Mouse (Mus musculus) embryonic facial prominence, embryonic 11.5 days (tissue): ENCODE results near the gene Kctd20. TPM values are rescaled to one million over a fixed set of nuclear protein-coding genes. Genes with fewer than 3 reads are reported as not detected.
A peak's percentile ranks its signal among the peaks of the same experiment; 100 is the strongest.

Experiments
- ATAC-seq: fragments of 200-750 bp; cut with Nextera tagmentation; replicated peaks from 2 replicates; pipeline ENCODE4 v1.8.0; 2017; ENCODE audit warnings: low read depth; ENCODE audit not compliant: insufficient number of reproducible peaks, low FRiP score, low TSS enrichment
- DNase-seq: peaks from one replicate; pipeline ENCODE4 v3.0.0-alpha.2; 2015; ENCODE audit warnings: low spot score
- H3K27ac ChIP-seq: fragments of 300-500 bp; sonication (generic); replicated peaks from 2 replicates; pipeline ENCODE4 v1.5.1; 2014; ENCODE audit warnings: mild to moderate bottlenecking, low read depth, low read length, control low read depth
- H3K27me3 ChIP-seq: fragments of 300-500 bp; sonication (generic); 2 replicates; pipeline ENCODE4 v1.6.1; 2014; ENCODE audit warnings: mild to moderate bottlenecking, low read length, moderate library complexity, mixed read lengths; ENCODE audit not compliant: control insufficient read depth, insufficient read depth
- H3K36me3 ChIP-seq: fragments of 300-500 bp; sonication (generic); replicated peaks from 2 replicates; pipeline ENCODE4 v1.6.1; 2014; ENCODE audit warnings: low read depth, mild to moderate bottlenecking, low read length, moderate library complexity, mixed read lengths; ENCODE audit not compliant: control insufficient read depth, insufficient read depth
- H3K4me1 ChIP-seq: fragments of 300-500 bp; sonication (generic); 2 replicates; pipeline ENCODE4 v1.6.1; 2014; ENCODE audit warnings: low read length, mixed read lengths; ENCODE audit not compliant: control insufficient read depth, insufficient read depth
- H3K4me2 ChIP-seq: fragments of 300-500 bp; sonication (generic); 2 replicates; pipeline ENCODE4 v1.6.1; 2014; ENCODE audit warnings: low read depth, mild to moderate bottlenecking, control low read depth, low read length, moderate library complexity
- H3K4me3 ChIP-seq: fragments of 300-500 bp; sonication (generic); 2 replicates; pipeline ENCODE4 v1.5.1; 2014; ENCODE audit warnings: low read depth, low read length, control low read depth
- H3K9ac ChIP-seq: fragments of 300-500 bp; sonication (generic); replicated peaks from 2 replicates; pipeline ENCODE4 v1.6.1; 2014; ENCODE audit warnings: mild to moderate bottlenecking, control low read depth, low read length
- H3K9me3 ChIP-seq: fragments of 300-500 bp; sonication (generic); replicated peaks from 2 replicates; pipeline ENCODE4 v1.6.1; 2016; ENCODE audit warnings: mild to moderate bottlenecking, low read length, inconsistent platforms, mixed read lengths; ENCODE audit not compliant: control insufficient read depth
- WGBS: fragments of 180-500 bp; shearing (Covaris S2); extraction: QIAGEN DNeasy Blood & Tissue Kit; methylation state at CpG from one replicate; pipeline ENCODE4 v1.1.7; 2014; 5-methylcytosine and 5-hydroxymethylcytosine counted together
- polyA plus RNA-seq: library from polyadenylated mRNA; unstranded; fragments of >200 nt; fragmentation: Nextera tagmentation; extraction: Ambion mirVana; gene quantifications from 2 replicates; pipeline ENCODE4 v1.2.1, GENCODE M21; 2014

The Kctd20 gene
- polyA plus RNA-seq, 1 experiment from 2014 or later = 109 TPM

- ATAC-seq = no peak
- Histone ChIP-seq H3K27ac (no peak overlapping the region), H3K9ac (no peak overlapping the region), H3K4me3 (no peak overlapping the region), H3K4me1 (no peaks in the 10 kb centered on the region; the same call in 1 of the 2 replicates), H3K9me3 (no peaks in the 10 kb centered on the region), H3K36me3 (no peaks in the 10 kb centered on the region), H3K27me3 (no peaks in the 10 kb centered on the region), H3K4me2 (no peak overlapping the region)
- no peak for DNase-seq
- 91% methylated on average over 9 of the region's 9 CpGs for WGBS
Observed at GRCm38 (mm10) chr17:28928004-28928403, 23.7 kb upstream of the Kctd20 start.

- Histone ChIP-seq H3K36me3 (no peaks in the 10 kb centered on the region), H3K9ac (no peak overlapping the region), H3K4me1 (no peaks in the 10 kb centered on the region; the same call in 1 of the 2 replicates), H3K4me2 (no peak overlapping the region), H3K4me3 (no peak overlapping the region), H3K27me3 (no peaks in the 10 kb centered on the region), H3K9me3 (no peaks in the 10 kb centered on the region), H3K27ac (no peak overlapping the region)
- 89% methylated on average over 4 of the region's 4 CpGs for WGBS
- ATAC-seq = no peak
- DNase-seq = no peak
Observed at GRCm38 (mm10) chr17:28929369-28929768, 22.4 kb upstream of the Kctd20 start.

GRCm38 (mm10) chr17:28930392-28931074, 21.2 kb upstream of the Kctd20 start:
- H3K4me3 ChIP-seq = no peak overlapping the region
- peak; percentile 67 for DNase-seq
- H3K9ac ChIP-seq = peak overlapping the region; percentile 48
- WGBS = 26% methylated on average over 14 of the region's 14 CpGs
- no peaks in the 10 kb centered on the region for H3K9me3 ChIP-seq
- no peaks in the 10 kb centered on the region; the same call in 1 of the 2 replicates for H3K4me1 ChIP-seq
- peak overlapping the region; percentile 78 for H3K27ac ChIP-seq
- peak overlapping the region; percentile 33 for H3K4me2 ChIP-seq
- no peaks in the 10 kb centered on the region for H3K27me3 ChIP-seq
- ATAC-seq = peak; percentile 79
- H3K36me3 ChIP-seq = no peaks in the 10 kb centered on the region

GRCm38 (mm10) chr17:28931436-28932211, 20.1 kb upstream of the Kctd20 start:
- H3K27ac ChIP-seq = no peak overlapping the region
- no peaks in the 10 kb centered on the region; the same call in 1 of the 2 replicates for H3K4me1 ChIP-seq
- DNase-seq = no peak
- H3K4me3 ChIP-seq = no peak overlapping the region
- H3K27me3 ChIP-seq = no peaks in the 10 kb centered on the region
- no peaks in the 10 kb centered on the region for H3K9me3 ChIP-seq
- H3K4me2 ChIP-seq = no peak overlapping the region
- no peak overlapping the region for H3K9ac ChIP-seq
- H3K36me3 ChIP-seq = no peaks in the 10 kb centered on the region
- ATAC-seq = no peak
- 92% methylated on average over 18 of the region's 18 CpGs for WGBS

- H3K9me3 ChIP-seq = no peaks in the 10 kb centered on the region
- H3K4me2 ChIP-seq = no peak overlapping the region
- H3K4me3 ChIP-seq = no peak overlapping the region
- ATAC-seq (no peak), DNase-seq (no peak)
- WGBS = 83% methylated on average over 4 of the region's 4 CpGs
- H3K36me3 ChIP-seq = no peaks in the 10 kb centered on the region
- no peaks in the 10 kb centered on the region for H3K27me3 ChIP-seq
- H3K27ac ChIP-seq = no peak overlapping the region
- no peaks in the 10 kb centered on the region; the same call in 1 of the 2 replicates for H3K4me1 ChIP-seq
- no peak overlapping the region for H3K9ac ChIP-seq
Observed at GRCm38 (mm10) chr17:28932274-28932673, 19.5 kb upstream of the Kctd20 start.

- 77% methylated on average over 19 of the region's 19 CpGs for WGBS
Observed at GRCm38 (mm10) chr17:28934120-28934916, 17.4 kb upstream of the Kctd20 start.

GRCm38 (mm10) chr17:28936133-28936532, 15.6 kb upstream of the Kctd20 start:
- ATAC-seq (no peak), DNase-seq (no peak)
- Histone ChIP-seq H3K4me1 (no peaks in the 10 kb centered on the region), H3K9me3 (no peaks in the 10 kb centered on the region), H3K4me2 (no peak overlapping the region), H3K9ac (no peak overlapping the region), H3K27ac (no peak overlapping the region), H3K27me3 (no peaks in the 10 kb centered on the region), H3K4me3 (no peak overlapping the region), H3K36me3 (no peaks in the 10 kb centered on the region)
- whole genome bisulfite sequencing = 83% methylated on average over 7 of the region's 7 CpGs

More at GRCm38 (mm10) chr17:28934120-28934916, 17.4 kb upstream of the Kctd20 start:
- H3K9me3 ChIP-seq = no peaks in the 10 kb centered on the region
- no peaks in the 10 kb centered on the region; the same call in 1 of the 2 replicates for H3K4me1 ChIP-seq
- H3K4me3 ChIP-seq = no peak overlapping the region
- H3K27ac ChIP-seq = no peak overlapping the region
- H3K4me2 ChIP-seq = no peak overlapping the region
- ATAC-seq (no peak), DNase-seq (no peak)
- no peaks in the 10 kb centered on the region for H3K27me3 ChIP-seq
- no peak overlapping the region for H3K9ac ChIP-seq
- H3K36me3 ChIP-seq = no peaks in the 10 kb centered on the region
